Mouse (Mus musculus): ENCODE measurements around the gene Slc22a17. TPM values are rescaled to one million over a fixed set of nuclear protein-coding genes. Genes with fewer than 3 reads are reported as not detected.

Gene Slc22a17
- total RNA-seq, 1 experiment: 5.2 TPM

DNA sequence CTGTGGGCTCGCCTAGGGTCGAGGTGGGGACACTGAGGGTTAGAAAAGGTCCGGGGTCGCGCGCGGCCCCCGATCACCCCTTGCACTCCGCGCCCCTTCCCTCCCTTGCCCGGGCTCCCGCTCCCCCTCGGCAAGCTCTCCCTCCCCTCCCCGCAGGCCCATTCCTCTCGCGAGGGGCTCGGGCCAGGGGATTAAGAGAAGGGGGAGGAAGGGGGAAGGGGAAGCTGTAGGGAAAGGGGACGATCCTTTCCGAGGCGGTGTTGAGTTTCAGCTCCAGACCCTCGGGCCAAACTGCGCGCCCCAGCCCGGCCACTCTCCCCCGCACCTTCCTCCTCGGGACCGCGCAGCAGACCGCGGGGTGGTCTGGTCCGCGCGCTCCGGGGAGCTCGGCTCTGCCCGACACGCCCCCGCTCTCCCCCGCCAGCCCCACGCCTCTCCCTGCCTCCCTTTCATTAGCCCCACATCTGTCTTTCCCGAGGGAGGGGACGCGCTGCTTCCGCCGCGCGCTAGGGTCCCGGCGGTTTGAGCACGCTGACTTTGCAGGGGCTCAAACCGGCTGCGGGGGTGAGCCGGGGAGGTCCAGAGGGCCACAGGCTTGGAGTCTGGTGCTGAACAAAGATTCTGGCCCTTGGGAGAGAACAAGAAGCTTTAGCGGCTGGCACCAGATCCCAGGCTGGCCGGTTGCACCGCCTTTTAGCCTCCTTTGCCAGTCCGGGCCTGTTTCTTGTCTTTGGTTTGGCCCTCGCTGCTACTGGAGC is 13.6 kb upstream of the Slc22a17 start:
- in situ Hi-C loops (cut with MboI; ENCODE audit: low sequenced_read_pairs in 2 of 2, unreplicated experiment in 2 of 2): no loop called here
- peaks cover 6% of the 10 kb centered on the region; the same call in 1 of the 2 replicates for H3K36me3 ChIP-seq (ENCODE audit: control insufficient read depth, insufficient read depth, low read length, poor library complexity, severe bottlenecking)
- H3K9ac ChIP-seq (ENCODE audit: insufficient read depth, low read depth, low read length, poor library complexity, severe bottlenecking): peak overlapping the region; percentile 90
- peak overlapping the region; percentile 70 for H3K27ac ChIP-seq (ENCODE audit: insufficient read depth, low read depth, low read length, poor library complexity, severe bottlenecking)
- DNase-seq (ENCODE audit: low read depth, low spot score): peak; percentile 70
- TF ChIP-seq HCFC1 (IDR thresholded peaks at IDR 0.05; ENCODE audit: borderline replicate concordance, insufficient read depth, low read length): no peak
- TF ChIP-seq CHD2 (IDR thresholded peaks at IDR 0.05; ENCODE audit: low read depth, low read length): peak; percentile 87
- peak overlapping the region; percentile 81 to 83 for H3K4me3 ChIP-seq (ENCODE audit: insufficient read depth in 1 of 2, low read depth in 1 of 2, low read length in 2 of 2, poor library complexity in 1 of 2, severe bottlenecking in 1 of 2)
- peaks cover 13 to 19% of the 10 kb centered on the region in 2 experiments; a peak in 3 of 4 replicates for H3K4me1 ChIP-seq (ENCODE audit: control insufficient read depth in 2 of 2, insufficient read depth in 2 of 2, low read length in 2 of 2, poor library complexity in 1 of 2)
- H3K9me3 ChIP-seq (ENCODE audit: control insufficient read depth, insufficient read depth, low read depth, low read length): no peaks in the 10 kb centered on the region

- peak within 1 kb of the TSS; percentile 70 for H3K27ac ChIP-seq (ENCODE audit: insufficient read depth, low read depth, low read length, poor library complexity, severe bottlenecking)
- H3K4me3 ChIP-seq (ENCODE audit: insufficient read depth in 1 of 2, low read depth in 1 of 2, low read length in 2 of 2, poor library complexity in 1 of 2, severe bottlenecking in 1 of 2): peak within 1 kb of the TSS; percentile 81 to 83
- in situ Hi-C loops (cut with MboI; ENCODE audit: low sequenced_read_pairs in 2 of 2, unreplicated experiment in 2 of 2): no loop called here
- no peak for TF ChIP-seq ZC3H11A (IDR thresholded peaks at IDR 0.05; ENCODE audit: borderline replicate concordance, low read depth, low read length)
- no peak for TF ChIP-seq ZNF384 (IDR thresholded peaks at IDR 0.05; ENCODE audit: low read depth, low read length)
- TF ChIP-seq HCFC1 (IDR thresholded peaks at IDR 0.05; ENCODE audit: borderline replicate concordance, insufficient read depth, low read length): no peak
- no peak for TF ChIP-seq CHD2 (IDR thresholded peaks at IDR 0.05; ENCODE audit: low read depth, low read length)
- no peak for TF ChIP-seq MAFK (IDR thresholded peaks at IDR 0.05; ENCODE audit: insufficient read depth, low read depth, low read length)
- no peaks in the 10 kb centered on the region for H3K9me3 ChIP-seq (ENCODE audit: control insufficient read depth, insufficient read depth, low read depth, low read length)
- peaks cover 13 to 18% of the 10 kb centered on the region in 2 experiments; a peak in 3 of 4 replicates for H3K4me1 ChIP-seq (ENCODE audit: control insufficient read depth in 2 of 2, insufficient read depth in 2 of 2, low read length in 2 of 2, poor library complexity in 1 of 2)
- H3K36me3 ChIP-seq (ENCODE audit: control insufficient read depth, insufficient read depth, low read length, poor library complexity, severe bottlenecking): peaks cover 6% of the 10 kb centered on the region; the same call in 1 of the 2 replicates
- peak within 1 kb of the TSS; percentile 90 for H3K9ac ChIP-seq (ENCODE audit: insufficient read depth, low read depth, low read length, poor library complexity, severe bottlenecking)
- DNase-seq (ENCODE audit: low read depth, low spot score): peak; percentile 28
Measured at GRCm38 (mm10) chr14:54925349-54926342, 12.7 kb upstream of the Slc22a17 start, which contains the start of gene Efs. Gene Efs, minus strand, starts transcription at chr14:54926126.

GRCm38 (mm10) chr14:54924641-54925348 is 11.9 kb upstream of the Slc22a17 start:
- peak overlapping the region; percentile 70 for H3K27ac ChIP-seq (ENCODE audit: insufficient read depth, low read depth, low read length, poor library complexity, severe bottlenecking)
- TF ChIP-seq HCFC1 (IDR thresholded peaks at IDR 0.05; ENCODE audit: borderline replicate concordance, insufficient read depth, low read length): no peak
- no peak for TF ChIP-seq CHD2 (IDR thresholded peaks at IDR 0.05; ENCODE audit: low read depth, low read length)
- TF ChIP-seq ZC3H11A (IDR thresholded peaks at IDR 0.05; ENCODE audit: borderline replicate concordance, low read depth, low read length): no peak
- TF ChIP-seq ZNF384 (IDR thresholded peaks at IDR 0.05; ENCODE audit: low read depth, low read length): no peak
- TF ChIP-seq MAFK (IDR thresholded peaks at IDR 0.05; ENCODE audit: insufficient read depth, low read depth, low read length): no peak
- DNase-seq (ENCODE audit: low read depth, low spot score): peak; percentile 37
- H3K36me3 ChIP-seq (ENCODE audit: control insufficient read depth, insufficient read depth, low read length, poor library complexity, severe bottlenecking): peaks cover 14% of the 10 kb centered on the region; the same call in 1 of the 2 replicates
- peaks cover 10 to 11% of the 10 kb centered on the region in 2 experiments; a peak in 3 of 4 replicates for H3K4me1 ChIP-seq (ENCODE audit: control insufficient read depth in 2 of 2, insufficient read depth in 2 of 2, low read length in 2 of 2, poor library complexity in 1 of 2)
- peak overlapping the region; percentile 90 for H3K9ac ChIP-seq (ENCODE audit: insufficient read depth, low read depth, low read length, poor library complexity, severe bottlenecking)
- peak overlapping the region; percentile 81 to 83 for H3K4me3 ChIP-seq (ENCODE audit: insufficient read depth in 1 of 2, low read depth in 1 of 2, low read length in 2 of 2, poor library complexity in 1 of 2, severe bottlenecking in 1 of 2)
- H3K9me3 ChIP-seq (ENCODE audit: control insufficient read depth, insufficient read depth, low read depth, low read length): no peaks in the 10 kb centered on the region
- in situ Hi-C loops (cut with MboI; ENCODE audit: low sequenced_read_pairs in 2 of 2, unreplicated experiment in 2 of 2): no loop called here

- TF ChIP-seq MAFK (IDR thresholded peaks at IDR 0.05; ENCODE audit: insufficient read depth, low read depth, low read length): no peak
- no peak for TF ChIP-seq ZC3H11A (IDR thresholded peaks at IDR 0.05; ENCODE audit: borderline replicate concordance, low read depth, low read length)
- no peak for TF ChIP-seq HCFC1 (IDR thresholded peaks at IDR 0.05; ENCODE audit: borderline replicate concordance, insufficient read depth, low read length)
- TF ChIP-seq CHD2 (IDR thresholded peaks at IDR 0.05; ENCODE audit: low read depth, low read length): no peak
- H3K36me3 ChIP-seq (ENCODE audit: control insufficient read depth, insufficient read depth, low read length, poor library complexity, severe bottlenecking): peaks cover 42% of the 10 kb centered on the region
- peaks cover 3 to 4% of the 10 kb centered on the region in 2 experiments; a peak in 2 of 4 replicates for H3K4me1 ChIP-seq (ENCODE audit: control insufficient read depth in 2 of 2, insufficient read depth in 2 of 2, low read length in 2 of 2, poor library complexity in 1 of 2)
Measured at GRCm38 (mm10) chr14:54920076-54920685, 7.2 kb upstream of the Slc22a17 start.

More at GRCm38 (mm10) chr14:54920076-54920685, 7.2 kb upstream of the Slc22a17 start:
- no peak overlapping the region for H3K27ac ChIP-seq (ENCODE audit: insufficient read depth, low read depth, low read length, poor library complexity, severe bottlenecking)
- H3K9me3 ChIP-seq (ENCODE audit: control insufficient read depth, insufficient read depth, low read depth, low read length): no peaks in the 10 kb centered on the region
- in situ Hi-C loops (cut with MboI; ENCODE audit: low sequenced_read_pairs in 2 of 2, unreplicated experiment in 2 of 2): no loop called here
- no peak overlapping the region for H3K4me3 ChIP-seq (ENCODE audit: insufficient read depth in 1 of 2, low read depth in 1 of 2, low read length in 2 of 2, poor library complexity in 1 of 2, severe bottlenecking in 1 of 2)
- H3K9ac ChIP-seq (ENCODE audit: insufficient read depth, low read depth, low read length, poor library complexity, severe bottlenecking): no peak overlapping the region
- DNase-seq (ENCODE audit: low read depth, low spot score): no peak

Data from ES-E14 (cell line).